Mouse (Mus musculus) forebrain, embryonic 10.5 days (tissue): Measurements from ENCODE around the gene Mfsd2a. TPM values are rescaled to one million over a fixed set of nuclear protein-coding genes. Genes with fewer than 3 reads are reported as not detected.

ENCODE experiments used
- DNase-seq: peaks from one replicate; pipeline ENCODE4 v3.0.0-alpha.2; 2017; ENCODE audit warnings: low spot score; ENCODE audit errors: extremely low spot score
- H3K27ac ChIP-seq: fragments of 300-500 bp; sonication (generic); 2 replicates; pipeline ENCODE4 v1.5.1; 2016; ENCODE audit warnings: mild to moderate bottlenecking
- H3K27me3 ChIP-seq: fragments of 300-500 bp; sonication (generic); 2 replicates; pipeline ENCODE4 v1.6.1; 2016; ENCODE audit warnings: mild to moderate bottlenecking; ENCODE audit not compliant: poor library complexity, severe bottlenecking
- H3K36me3 ChIP-seq: fragments of 300-500 bp; sonication (generic); replicated peaks from 2 replicates; pipeline ENCODE4 v1.6.1; 2016; ENCODE audit warnings: mild to moderate bottlenecking, moderate library complexity
- H3K4me1 ChIP-seq: fragments of 300-500 bp; sonication (generic); 2 replicates; pipeline ENCODE4 v1.6.1; 2016
- H3K4me3 ChIP-seq: fragments of 300-500 bp; sonication (generic); 2 replicates; pipeline ENCODE4 v1.5.1; 2016; ENCODE audit warnings: mild to moderate bottlenecking, moderate library complexity
- H3K9me3 ChIP-seq: fragments of 300-500 bp; sonication (generic); 2 replicates; pipeline ENCODE4 v1.6.1; 2016; ENCODE audit warnings: mild to moderate bottlenecking, moderate library complexity
- WGBS: fragments of 180-500 bp; shearing (Covaris S2); methylation state at CpG from one replicate; pipeline ENCODE4 v1.1.7; 2016; 5-methylcytosine and 5-hydroxymethylcytosine counted together
- polyA plus RNA-seq: library from polyadenylated mRNA; unstranded; fragments of >200 nt; fragmentation: Nextera tagmentation; extraction: Ambion mirVana; gene quantifications from 2 replicates; pipeline ENCODE4 v1.2.1, GENCODE M21; 2016

Mfsd2a gene
- 18.5 and 19.4 TPM in 2 replicates for polyA plus RNA-seq

GRCm38 (mm10) chr4:122961100-122961567 lies at the start of gene Mfsd2a:
TSS of gene Mfsd2a (minus strand) at chr4:122961188.
- Histone ChIP-seq H3K4me1 (peaks cover 51% of the 10 kb centered on the region), H3K27me3 (peaks cover 55% of the 10 kb centered on the region), H3K9me3 (no peaks in the 10 kb centered on the region), H3K27ac (peak within 1 kb of the TSS; percentile 94), H3K4me3 (peak within 1 kb of the TSS; percentile 83), H3K36me3 (peaks cover 31% of the 10 kb centered on the region)
- under 1% methylated on average over 27 of the region's 27 CpGs for WGBS
- peak; percentile 85 for DNase-seq

DNA sequence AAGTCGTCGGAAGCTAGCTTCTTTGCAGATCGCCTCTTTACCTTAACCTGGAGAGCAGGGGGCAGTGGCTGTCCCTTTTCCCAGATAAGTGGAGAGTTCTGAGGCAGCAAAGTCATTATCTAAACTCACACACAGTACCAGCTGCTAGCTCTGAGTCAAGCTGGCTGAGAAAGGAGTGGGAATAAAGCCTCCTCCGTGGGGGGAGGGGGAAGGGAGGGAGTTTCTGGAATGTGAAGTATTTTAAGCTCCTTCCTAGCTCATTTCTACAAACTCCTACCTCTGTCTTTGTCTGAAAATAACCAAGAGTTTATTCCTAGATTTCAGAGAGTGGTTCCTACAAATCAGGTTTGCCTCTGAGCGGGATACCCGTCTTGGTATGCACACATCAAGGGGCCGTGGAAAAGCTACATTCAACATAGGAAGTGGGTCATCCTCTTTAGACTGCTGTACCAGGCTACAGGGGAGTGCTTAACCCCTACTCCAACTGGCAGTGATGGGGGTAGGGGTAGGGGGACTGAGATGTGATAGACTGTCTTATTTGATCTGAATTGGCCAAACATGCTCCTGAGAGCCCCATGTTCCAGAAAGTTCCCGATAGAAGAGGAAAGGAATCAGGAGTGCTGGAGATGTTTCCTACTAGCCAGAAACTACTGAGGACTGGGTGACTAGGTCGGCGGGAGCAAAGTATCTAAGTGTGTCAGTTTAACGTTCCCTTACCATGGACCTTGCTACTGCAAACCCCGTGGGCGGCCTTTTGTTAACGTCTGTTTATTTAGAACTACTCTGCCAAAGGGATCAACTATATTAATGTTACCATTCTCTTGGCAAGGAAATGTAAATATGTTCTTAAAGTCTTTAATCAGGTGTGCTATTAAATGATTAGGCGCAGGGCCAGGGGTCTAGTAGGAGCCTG lies 44.3 kb upstream of the Mfsd2a start:
- Histone ChIP-seq H3K27ac (peak overlapping the region; percentile 83), H3K4me1 (peaks cover 61% of the 10 kb centered on the region), H3K4me3 (no peak overlapping the region), H3K27me3 (peaks cover 11% of the 10 kb centered on the region; the same call in 1 of the 2 replicates), H3K9me3 (no peaks in the 10 kb centered on the region), H3K36me3 (peaks cover 29% of the 10 kb centered on the region)
- 35% methylated on average over 15 of the region's 15 CpGs for WGBS
- peak; percentile 48 for DNase-seq

GRCm38 (mm10) chr4:123000617-123001342 lies 39.8 kb upstream of the Mfsd2a start:
- Histone ChIP-seq H3K4me3 (peak overlapping the region; percentile 86), H3K36me3 (peaks cover 36% of the 10 kb centered on the region), H3K4me1 (peaks cover 94% of the 10 kb centered on the region), H3K9me3 (no peaks in the 10 kb centered on the region), H3K27me3 (peaks cover 40% of the 10 kb centered on the region), H3K27ac (peak overlapping the region; percentile 94)
- DNase-seq: no peak
- 45% methylated on average over 17 of the region's 17 CpGs for WGBS

DNA sequence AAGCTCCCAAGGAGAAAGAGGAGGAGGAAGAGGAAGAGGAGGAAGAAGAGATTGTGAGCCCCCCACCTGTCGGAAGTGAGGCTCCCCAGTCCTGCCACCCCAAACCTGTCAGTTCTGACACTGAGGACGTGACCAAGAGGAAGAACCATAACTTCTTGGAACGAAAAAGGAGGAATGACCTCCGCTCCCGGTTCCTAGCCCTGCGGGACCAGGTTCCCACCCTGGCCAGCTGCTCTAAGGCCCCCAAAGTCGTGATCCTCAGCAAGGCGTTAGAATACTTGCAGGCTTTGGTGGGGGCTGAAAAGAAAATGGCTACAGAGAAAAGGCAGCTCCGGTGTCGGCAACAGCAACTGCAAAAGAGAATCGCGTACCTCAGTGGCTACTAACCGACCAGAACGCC lies 39.1 kb upstream of the Mfsd2a start:
- peak overlapping the region; percentile 94 for H3K27ac ChIP-seq
- peaks cover 94% of the 10 kb centered on the region for H3K4me1 ChIP-seq
- H3K9me3 ChIP-seq: no peaks in the 10 kb centered on the region
- no peak for DNase-seq
- peaks cover 36% of the 10 kb centered on the region for H3K36me3 ChIP-seq
- H3K4me3 ChIP-seq: peak overlapping the region; percentile 86
- H3K27me3 ChIP-seq: peaks cover 40% of the 10 kb centered on the region
- 48% methylated on average over 14 of the region's 14 CpGs for WGBS

DNA sequence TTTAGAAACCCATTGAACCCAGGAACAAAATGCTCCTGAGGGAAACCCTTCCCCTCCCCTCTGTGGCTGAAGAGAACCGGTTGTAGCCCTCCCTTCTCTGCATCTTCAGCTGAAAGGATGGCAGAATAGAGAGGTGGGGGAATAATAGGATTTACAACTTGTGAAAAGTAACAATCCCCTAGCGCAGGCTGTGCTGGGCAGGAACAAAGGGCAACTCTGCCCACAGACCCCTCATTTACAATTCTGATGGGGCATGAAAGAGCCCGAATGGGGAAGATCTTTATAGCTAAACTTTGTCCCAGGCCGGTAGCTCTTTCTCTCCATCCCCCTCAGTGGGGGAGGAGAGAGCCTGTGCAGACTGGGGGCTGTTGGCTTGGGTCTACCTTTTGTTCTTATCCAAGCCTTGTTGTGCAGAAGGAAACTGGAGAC lies 38.3 kb upstream of the Mfsd2a start:
- peak; percentile 76 for DNase-seq
- Histone ChIP-seq H3K27me3 (peaks cover 40% of the 10 kb centered on the region), H3K4me1 (peaks cover 89% of the 10 kb centered on the region), H3K27ac (peak overlapping the region; percentile 94), H3K4me3 (peak overlapping the region; percentile 86), H3K9me3 (no peaks in the 10 kb centered on the region), H3K36me3 (peaks cover 36% of the 10 kb centered on the region)
- 3% methylated on average over 4 of the region's 4 CpGs for WGBS

DNA sequence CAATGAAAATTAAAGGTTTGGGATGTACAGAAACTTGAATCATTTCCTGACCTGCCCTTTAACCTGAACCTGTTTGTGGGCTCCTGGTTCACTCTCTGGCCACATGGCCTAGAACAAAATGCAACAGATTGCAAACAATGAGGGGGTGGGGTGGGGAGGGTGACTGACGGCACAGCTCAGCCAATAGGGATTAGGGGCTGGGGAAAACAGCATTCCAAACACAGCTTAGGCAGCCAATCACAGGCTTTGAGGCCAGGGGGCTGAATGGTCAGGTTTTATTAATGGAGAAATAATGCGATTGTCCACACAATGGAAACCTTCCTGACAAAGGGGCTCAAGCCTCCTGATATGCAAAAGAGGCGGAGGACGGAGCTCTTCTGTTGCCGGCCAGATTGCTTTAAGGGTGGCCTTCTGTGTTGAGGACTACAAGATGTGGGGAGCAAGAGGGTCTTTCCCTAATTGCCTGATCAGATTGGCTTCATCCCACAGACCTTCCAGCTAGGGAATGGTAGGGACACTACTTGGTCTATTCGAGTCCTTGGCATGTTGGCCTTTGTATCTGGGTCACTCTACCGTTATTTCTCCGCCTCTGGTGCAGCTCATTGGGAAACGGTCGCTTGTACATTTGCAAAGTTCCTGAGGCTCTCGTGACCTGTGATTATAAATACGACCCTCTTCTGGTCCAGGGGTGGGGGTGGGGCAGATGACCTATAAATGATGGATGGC lies 37.7 kb upstream of the Mfsd2a start:
- Histone ChIP-seq H3K4me3 (peak overlapping the region; percentile 86), H3K27ac (peak overlapping the region; percentile 94), H3K36me3 (peaks cover 36% of the 10 kb centered on the region), H3K27me3 (peaks cover 40% of the 10 kb centered on the region), H3K9me3 (no peaks in the 10 kb centered on the region), H3K4me1 (peaks cover 87% of the 10 kb centered on the region)
- peak; percentile 81 for DNase-seq
- WGBS: 5% methylated on average over 12 of the region's 12 CpGs

DNA sequence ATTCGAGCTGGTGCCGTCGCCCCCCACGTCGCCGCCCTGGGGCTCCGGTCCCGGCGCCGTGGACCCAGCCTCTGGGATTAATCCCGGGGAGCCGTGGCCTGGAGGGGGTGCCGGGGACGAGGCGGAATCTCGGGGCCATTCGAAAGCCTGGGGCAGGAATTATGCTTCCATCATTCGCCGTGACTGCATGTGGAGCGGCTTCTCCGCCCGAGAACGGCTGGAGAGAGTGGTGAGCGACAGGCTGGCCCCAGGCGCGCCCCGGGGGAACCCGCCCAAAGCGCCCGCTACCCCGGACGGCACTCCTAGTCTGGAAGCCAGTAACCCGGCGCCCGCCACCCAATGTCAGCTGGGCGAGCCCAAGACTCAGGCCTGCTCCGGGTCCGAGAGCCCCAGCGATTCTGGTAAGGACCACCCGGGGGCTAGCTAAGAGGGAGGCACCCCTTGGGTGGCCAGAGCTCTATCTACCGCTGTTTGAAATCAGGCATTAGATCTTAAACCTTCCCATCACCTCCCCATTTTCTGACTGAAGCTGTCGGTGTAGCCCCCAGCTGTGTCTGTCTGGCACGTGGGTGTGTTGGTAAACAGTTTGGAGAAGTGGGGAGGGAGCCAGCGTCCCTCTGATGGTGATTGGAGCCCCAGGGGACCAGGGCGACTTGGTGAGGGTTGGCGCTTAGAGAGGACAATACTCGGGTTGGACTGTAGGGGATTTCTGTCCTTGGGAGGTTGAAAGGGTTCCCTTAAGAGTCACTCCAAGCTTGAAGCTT lies 35.8 kb upstream of the Mfsd2a start:
- Histone ChIP-seq H3K4me1 (peaks cover 69% of the 10 kb centered on the region), H3K4me3 (peak overlapping the region; percentile 86), H3K36me3 (peaks cover 22% of the 10 kb centered on the region), H3K27me3 (peaks cover 40% of the 10 kb centered on the region), H3K9me3 (no peaks in the 10 kb centered on the region), H3K27ac (peak overlapping the region; percentile 94)
- peak; percentile 58 for DNase-seq
- WGBS: under 1% methylated on average over 47 of the region's 47 CpGs

- DNase-seq: peak; percentile 71
- H3K27ac ChIP-seq: peak overlapping the region; percentile 94
- peak overlapping the region; percentile 86 for H3K4me3 ChIP-seq
- H3K27me3 ChIP-seq: peaks cover 39% of the 10 kb centered on the region
- WGBS: under 1% methylated on average over 32 of the region's 32 CpGs
- peaks cover 16% of the 10 kb centered on the region for H3K36me3 ChIP-seq
- H3K4me1 ChIP-seq: peaks cover 63% of the 10 kb centered on the region
- H3K9me3 ChIP-seq: no peaks in the 10 kb centered on the region
Measured at GRCm38 (mm10) chr4:122996221-122996617, 35.2 kb upstream of the Mfsd2a start.

- DNase-seq: peak; percentile 88
- Histone ChIP-seq H3K4me1 (peaks cover 57% of the 10 kb centered on the region), H3K9me3 (peaks cover 4% of the 10 kb centered on the region; the same call in 1 of the 2 replicates), H3K27me3 (peaks cover 33% of the 10 kb centered on the region), H3K4me3 (peak within 1 kb of the TSS; percentile 86), H3K27ac (peak within 1 kb of the TSS; percentile 94), H3K36me3 (peaks cover 10% of the 10 kb centered on the region)
- WGBS: under 1% methylated on average over 69 of the region's 69 CpGs
Measured at GRCm38 (mm10) chr4:122995404-122996220, 34.6 kb upstream of the Mfsd2a start, which contains the start of gene Mycl. TSS of gene Mycl (plus strand) at chr4:122995652.

- Histone ChIP-seq H3K27me3 (peaks cover 6% of the 10 kb centered on the region; the same call in 1 of the 2 replicates), H3K4me1 (peaks cover 24% of the 10 kb centered on the region), H3K4me3 (no peak overlapping the region), H3K36me3 (no peaks in the 10 kb centered on the region), H3K9me3 (peaks cover 4% of the 10 kb centered on the region; the same call in 1 of the 2 replicates), H3K27ac (no peak overlapping the region)
- 84% methylated on average over 3 of the region's 3 CpGs for whole genome bisulfite sequencing
- DNase-seq: no peak
Measured at GRCm38 (mm10) chr4:122992276-122992675, 31.3 kb upstream of the Mfsd2a start.

DNA sequence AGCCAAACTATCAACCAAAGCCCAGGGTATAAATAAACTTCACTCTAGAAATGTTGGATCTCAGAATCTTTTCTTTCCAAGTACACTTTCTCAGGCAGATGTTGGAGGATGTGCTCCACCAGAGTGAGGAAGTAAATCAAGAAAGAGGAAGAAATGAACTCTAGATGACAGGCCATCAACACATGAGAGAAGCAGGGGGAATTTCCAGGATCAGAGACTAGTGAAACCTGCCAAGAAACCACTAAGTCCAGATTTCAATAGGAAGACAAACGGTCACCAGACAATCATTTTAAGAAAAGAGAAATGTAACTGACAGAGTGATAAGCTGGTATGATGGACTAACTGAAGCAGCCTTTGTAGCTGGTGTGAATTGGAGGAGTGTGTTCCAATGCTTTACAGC lies 30.2 kb upstream of the Mfsd2a start:
- Histone ChIP-seq H3K27me3 (no peaks in the 10 kb centered on the region), H3K36me3 (no peaks in the 10 kb centered on the region), H3K4me3 (no peak overlapping the region), H3K27ac (no peak overlapping the region), H3K9me3 (peaks cover 4% of the 10 kb centered on the region; the same call in 1 of the 2 replicates), H3K4me1 (peaks cover 13% of the 10 kb centered on the region)
- 86% methylated on average over 1 of the region's 1 CpGs for WGBS
- DNase-seq: no peak
